Mouse (Mus musculus) embryo, embryonic 11 days (tissue): Measurements from ENCODE around the gene Tsga10.

Experiments
- DNase-seq: peaks from one replicate; pipeline ENCODE4 v3.0.0-alpha.2; 2015

Tsga10 gene

DNA sequence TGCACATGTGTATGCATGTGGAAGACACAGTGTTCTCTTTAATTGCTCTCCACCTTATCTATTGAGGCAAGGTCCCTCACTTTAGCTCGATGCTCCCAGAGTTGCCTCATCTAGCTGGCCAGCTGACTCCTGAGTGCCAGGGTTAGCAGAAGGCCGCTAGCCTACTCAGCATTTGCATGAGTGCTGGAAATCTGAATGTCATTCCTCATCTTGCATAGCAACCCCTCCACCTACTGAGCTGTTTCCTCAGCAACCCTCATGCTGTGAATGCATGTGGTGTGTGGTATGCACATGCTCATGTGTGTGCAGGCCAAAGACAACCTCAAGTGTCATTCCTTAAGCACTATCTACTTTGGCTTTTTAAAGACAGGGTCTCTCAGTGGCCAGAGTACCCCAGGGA is 15.5 kb downstream of the Tsga10 start:
- DNase-seq = peak; percentile 8

DNA sequence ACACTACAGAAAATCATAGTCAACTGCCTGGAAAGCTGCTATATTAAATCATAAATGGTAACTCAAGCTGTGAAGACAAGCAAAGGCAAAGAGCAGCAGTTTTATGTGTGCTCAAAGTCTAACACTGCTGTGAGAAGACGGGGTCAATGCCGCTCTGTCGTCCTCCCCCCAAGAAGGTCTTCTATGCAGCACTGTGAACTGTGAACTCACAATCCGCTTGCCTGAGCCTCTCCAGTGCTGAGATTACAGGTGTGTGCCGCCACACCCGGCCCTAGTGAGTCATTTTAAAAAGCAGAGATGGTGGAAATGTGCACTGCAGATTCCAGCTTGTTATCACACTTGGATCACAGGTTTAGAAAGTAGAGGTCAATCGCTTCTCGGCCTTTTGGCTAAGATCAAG is 19.4 kb downstream of the Tsga10 start:
- DNase-seq = no peak

GRCm38 (mm10) chr1:37831681-37832080 is 34.5 kb downstream of the Tsga10 start:
- DNase-seq = no peak

DNA sequence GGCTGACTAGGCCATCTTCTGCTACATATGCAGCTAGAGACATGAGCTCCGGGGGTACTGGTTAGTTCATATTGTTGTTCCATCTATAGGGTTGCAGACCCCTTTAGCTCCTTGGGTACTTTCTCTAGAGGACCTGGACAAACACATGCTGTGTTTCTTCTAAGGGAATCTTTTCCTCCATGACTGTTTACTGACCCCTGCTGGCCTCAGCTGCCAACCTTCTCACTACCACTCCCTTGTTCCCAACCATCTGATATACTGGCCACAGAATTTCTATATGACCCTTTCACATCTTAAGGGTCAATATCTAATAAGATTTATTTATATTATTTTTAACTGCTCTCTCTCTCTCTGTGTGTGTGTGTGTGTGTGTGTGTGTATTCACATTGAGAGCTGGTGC is 63.9 kb downstream of the Tsga10 start:
- peak; percentile 11 for DNase-seq

DNA sequence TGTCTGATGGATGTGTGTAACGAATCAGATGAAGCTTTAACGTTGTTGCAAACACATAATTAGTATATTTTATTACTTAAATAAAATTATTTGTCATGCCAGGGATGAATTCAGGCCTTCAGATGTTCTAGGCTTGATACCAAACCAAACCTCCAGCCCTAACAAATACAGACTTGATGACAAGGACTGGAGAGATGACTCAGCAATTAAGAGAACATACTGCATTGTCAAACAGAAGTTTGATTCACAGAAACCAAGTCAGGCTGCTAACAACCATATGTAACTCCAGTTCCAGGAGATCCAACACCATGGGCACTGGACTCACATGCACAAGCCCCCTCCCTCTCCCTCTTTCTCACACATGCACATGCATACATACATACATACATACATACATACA is 65.9 kb downstream of the Tsga10 start:
- DNase-seq = no peak

GRCm38 (mm10) chr1:37799505-37799904 is 66.7 kb downstream of the Tsga10 start:
- no peak for DNase-seq

DNA sequence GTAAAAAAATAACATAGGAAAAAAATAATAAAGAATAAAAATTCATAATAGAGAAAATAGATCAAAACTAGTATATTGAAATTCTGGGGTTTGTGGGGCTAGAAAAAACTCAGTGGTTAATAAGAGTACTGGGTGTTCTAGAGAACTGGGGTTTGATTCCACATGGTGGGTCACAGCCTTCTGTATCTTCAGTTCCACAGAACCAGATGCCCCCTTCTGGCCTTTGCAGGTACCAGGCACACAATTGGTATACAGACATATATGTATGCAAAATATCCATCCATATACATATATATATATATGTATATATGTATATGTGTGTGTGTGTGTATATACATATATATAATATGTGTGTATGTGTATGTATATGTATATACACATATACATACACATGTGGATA is 106.8 kb downstream of the Tsga10 start:
- DNase-seq = no peak

- DNase-seq = no peak
Measured at GRCm38 (mm10) chr1:37744650-37745259, 121.5 kb downstream of the Tsga10 start.

DNA sequence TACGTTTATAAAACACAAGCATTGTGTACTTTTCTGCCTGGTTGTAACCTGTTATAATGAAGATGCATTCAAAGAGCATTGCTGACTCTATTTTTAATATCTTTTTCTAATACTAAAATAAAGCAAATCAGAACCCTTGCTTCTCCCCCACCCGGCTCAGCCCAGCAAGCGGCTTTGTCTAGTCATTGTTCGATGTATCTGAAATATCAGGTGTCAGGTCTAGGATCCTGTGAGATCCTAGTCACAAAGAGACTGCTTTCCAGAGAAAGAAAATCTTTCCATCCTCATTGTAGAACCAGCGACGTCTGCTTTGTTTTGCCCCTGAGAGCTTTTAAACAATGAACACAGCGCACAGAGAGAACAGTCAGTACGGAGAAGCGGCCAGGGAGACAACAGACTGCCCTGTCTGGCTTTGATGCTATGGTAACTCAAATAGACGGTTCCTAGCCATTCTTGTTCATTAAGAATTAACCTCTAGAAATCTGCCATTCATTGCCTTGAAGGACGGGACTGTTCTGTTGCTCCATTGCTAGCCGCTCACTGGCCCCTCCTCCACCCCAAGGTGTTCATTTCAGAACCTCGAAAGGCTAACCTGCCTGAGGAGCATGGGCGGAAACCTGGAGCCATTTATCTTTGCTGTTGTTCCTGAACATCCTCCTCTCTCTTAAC is 123.5 kb downstream of the Tsga10 start:
- DNase-seq = peak; percentile 4

DNA sequence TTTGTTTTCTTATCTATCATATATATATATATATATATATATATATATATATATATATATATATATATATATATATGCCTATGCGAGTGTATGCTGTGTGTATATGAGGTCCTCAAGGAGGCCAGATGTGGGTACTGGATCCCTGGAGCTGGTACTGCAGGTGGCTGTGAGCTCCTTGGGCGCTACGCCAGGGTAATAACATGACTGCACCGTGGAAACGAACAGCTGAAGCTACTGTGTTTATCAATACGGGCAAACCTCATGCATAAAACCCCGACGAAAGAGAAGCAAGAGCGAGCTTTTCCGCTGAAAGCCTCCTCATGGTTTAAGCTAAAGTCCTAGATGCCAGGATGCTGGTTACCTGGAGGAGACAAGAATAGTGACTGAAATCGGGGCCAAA is 124.1 kb downstream of the Tsga10 start:
- DNase-seq = no peak

DNA sequence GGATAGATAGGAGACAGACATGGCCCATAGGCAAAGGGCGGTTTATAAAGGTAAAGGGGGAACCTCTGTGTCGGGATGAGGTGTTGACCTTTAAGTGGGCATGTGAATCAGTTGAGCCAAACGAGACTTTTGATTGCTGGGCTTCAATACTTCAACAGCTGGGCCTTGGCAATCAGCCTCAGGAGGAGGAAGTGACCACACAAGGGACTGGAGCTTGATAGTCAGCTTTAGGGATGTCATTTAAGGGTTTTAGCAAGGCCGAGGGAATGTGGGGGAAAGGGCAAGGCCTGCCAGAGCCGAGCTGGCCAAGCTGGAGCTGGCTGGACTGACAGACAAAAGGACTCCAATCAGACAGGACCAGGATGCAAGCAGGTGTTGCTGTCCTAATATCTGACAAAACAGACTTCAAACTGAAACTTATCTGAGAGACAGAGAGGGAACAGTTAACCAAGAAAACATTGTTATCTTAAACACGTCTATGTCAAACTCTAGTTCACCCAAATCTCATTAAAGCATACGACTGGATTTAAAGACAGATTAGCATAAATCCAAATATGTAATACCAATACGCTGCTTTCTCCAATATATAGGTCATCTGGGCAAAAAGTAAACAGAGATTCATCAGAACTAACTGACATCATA is 125.9 kb downstream of the Tsga10 start:
- no peak for DNase-seq

DNA sequence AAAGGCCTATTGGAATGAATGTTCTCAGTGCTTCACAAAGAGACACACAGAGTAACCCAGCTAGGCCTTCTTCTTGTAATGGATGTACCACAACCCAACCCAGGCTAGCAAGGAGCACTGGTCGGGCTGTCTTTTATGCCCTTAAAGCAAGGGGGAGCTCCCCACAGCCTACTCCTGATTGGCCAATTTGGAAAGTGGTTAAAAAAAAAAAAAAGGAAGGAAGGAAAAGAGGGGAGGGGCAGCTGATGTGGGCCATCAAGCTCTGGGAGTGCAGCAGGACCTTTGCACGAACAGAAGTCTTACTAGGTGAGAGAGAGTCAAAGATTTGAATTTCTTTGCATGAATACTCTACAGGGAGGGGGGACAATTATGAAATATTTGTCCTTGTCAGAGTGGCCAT is 127.3 kb downstream of the Tsga10 start:
- DNase-seq = no peak

- DNase-seq = no peak
Measured at GRCm38 (mm10) chr1:37737045-37737444, 129.2 kb downstream of the Tsga10 start.

- DNase-seq = no peak
Measured at GRCm38 (mm10) chr1:37735932-37736331, 130.3 kb downstream of the Tsga10 start.

- DNase-seq = no peak
Measured at GRCm38 (mm10) chr1:37734841-37735240, 131.4 kb downstream of the Tsga10 start.

DNA sequence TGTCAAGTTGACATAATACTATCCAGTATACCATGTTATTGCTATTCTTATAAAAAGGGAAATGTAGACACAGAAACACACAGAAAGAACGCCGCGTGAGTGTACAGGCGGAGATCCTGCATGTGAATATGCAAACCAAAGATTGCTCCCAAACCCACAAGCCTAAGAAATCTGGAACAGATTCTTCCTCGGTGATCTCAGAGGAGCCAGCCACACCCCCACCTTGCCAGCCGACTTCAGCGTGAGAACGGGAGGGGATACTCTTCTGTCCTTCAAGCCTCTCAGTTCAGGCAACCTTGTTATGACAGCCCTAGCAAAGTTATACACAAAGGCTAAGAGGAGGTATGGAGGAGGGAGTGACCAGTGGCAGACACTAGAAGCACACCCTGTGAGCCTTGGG is 136.9 kb downstream of the Tsga10 start:
- no peak for DNase-seq

DNA sequence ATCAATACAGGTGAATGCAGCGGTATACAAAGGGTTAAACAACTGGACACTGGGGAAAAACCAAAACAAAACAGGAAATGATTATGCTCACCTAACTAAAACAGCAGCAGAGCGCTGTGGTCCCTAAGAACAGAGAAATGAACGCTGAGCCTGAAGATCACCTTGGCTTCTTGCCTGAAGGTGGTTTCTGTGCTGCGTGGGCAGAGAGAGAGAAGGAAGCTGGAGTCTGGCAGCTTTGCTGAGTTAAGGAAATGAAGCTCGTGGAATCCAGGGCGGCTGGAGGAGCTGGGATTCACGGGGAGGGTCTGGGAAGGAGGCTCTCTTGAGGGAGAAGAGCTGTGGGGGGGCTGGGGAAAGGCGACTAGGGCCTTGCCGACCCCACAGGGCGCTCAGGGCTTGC is 138.2 kb downstream of the Tsga10 start:
- no peak for DNase-seq

GRCm38 (mm10) chr1:37727186-37727585 is 139.0 kb downstream of the Tsga10 start:
- no peak for DNase-seq

GRCm38 (mm10) chr1:37726426-37726825 is 139.8 kb downstream of the Tsga10 start:
- no peak for DNase-seq

GRCm38 (mm10) chr1:37725880-37726279 is 140.3 kb downstream of the Tsga10 start:
- no peak for DNase-seq

- DNase-seq = no peak
Measured at GRCm38 (mm10) chr1:37721092-37721491, 145.1 kb downstream of the Tsga10 start.

- DNase-seq = peak; percentile 82
Measured at GRCm38 (mm10) chr1:37719761-37720640, 146.2 kb downstream of the Tsga10 start, which contains the start of gene 2010300C02Rik. Gene 2010300C02Rik (minus strand): TSS chr1:37720085.

DNA sequence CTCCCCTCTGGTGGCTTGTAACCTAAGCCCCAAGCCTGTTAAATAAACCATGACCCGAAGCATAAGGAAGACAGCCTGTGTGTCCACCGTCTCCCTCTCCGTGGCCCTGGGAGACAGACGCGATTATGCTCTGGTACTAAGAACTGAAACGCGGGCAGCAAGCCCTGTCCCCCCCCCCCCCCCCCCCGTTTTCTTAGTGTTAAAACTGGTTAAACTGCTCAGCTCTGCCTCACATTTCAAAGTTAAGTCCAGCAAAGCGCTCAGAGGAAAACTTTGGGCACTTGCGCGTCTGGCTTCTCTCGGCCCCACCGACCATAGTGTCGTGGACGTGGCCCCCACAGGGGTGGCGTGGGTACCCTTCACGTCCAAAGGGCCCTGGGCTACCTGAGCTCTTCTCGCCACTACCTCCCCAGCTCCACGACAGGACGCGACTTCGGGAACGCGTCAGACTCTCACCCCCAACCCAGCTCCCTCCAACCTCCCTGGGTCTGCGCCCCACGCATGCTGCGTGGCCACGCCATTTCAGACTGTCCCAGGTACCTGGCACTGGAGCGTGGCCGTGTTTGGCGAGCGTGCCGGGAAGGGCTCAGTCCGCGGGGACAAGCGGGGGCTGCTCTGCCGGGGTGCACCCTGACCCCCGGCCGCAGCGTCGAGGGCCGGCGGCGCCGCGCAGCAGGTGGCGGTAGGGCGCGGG is 147.1 kb downstream of the Tsga10 start:
- DNase-seq = no peak
